Mouse (Mus musculus) neural tube, embryonic 11.5 days (tissue): Measurements from ENCODE around the gene Nav2. TPM values are rescaled to one million over a fixed set of nuclear protein-coding genes. Genes with fewer than 3 reads are reported as not detected.

Experiments
- ATAC-seq: fragments of 200-750 bp; cut with Nextera tagmentation; 2 replicates; pipeline ENCODE4 v1.8.0; 2017; ENCODE audit warnings: moderate number of reproducible peaks, mild to moderate bottlenecking, moderate TSS enrichment, moderate library complexity; ENCODE audit not compliant: insufficient read depth, low FRiP score, low TSS enrichment
- DNase-seq: peaks from one replicate; pipeline ENCODE4 v3.0.0-alpha.2; 2015; ENCODE audit warnings: low spot score
- H3K27ac ChIP-seq: fragments of 300-500 bp; sonication (generic); 2 replicates; pipeline ENCODE4 v1.5.1; 2014; ENCODE audit warnings: low read depth, mild to moderate bottlenecking, low read length
- H3K27me3 ChIP-seq: fragments of 300-500 bp; sonication (generic); 2 replicates; pipeline ENCODE4 v1.6.1; 2014; ENCODE audit warnings: mild to moderate bottlenecking, low read length, mixed read lengths; ENCODE audit not compliant: control insufficient read depth, insufficient read depth
- H3K36me3 ChIP-seq: fragments of 300-500 bp; sonication (generic); 2 replicates; pipeline ENCODE4 v1.6.1; 2014; ENCODE audit warnings: mild to moderate bottlenecking, low read length, moderate library complexity, mixed read lengths; ENCODE audit not compliant: control insufficient read depth, insufficient read depth
- H3K4me1 ChIP-seq: fragments of 300-500 bp; sonication (generic); 2 replicates; pipeline ENCODE4 v1.6.1; 2014; ENCODE audit warnings: low read length, mixed read lengths; ENCODE audit not compliant: control insufficient read depth, insufficient read depth
- H3K4me2 ChIP-seq: fragments of 300-500 bp; sonication (generic); 2 replicates; pipeline ENCODE4 v1.6.1; 2014; ENCODE audit warnings: low read depth, mild to moderate bottlenecking, moderate library complexity
- H3K4me3 ChIP-seq: fragments of 300-500 bp; sonication (generic); 2 replicates; pipeline ENCODE4 v1.5.1; 2014; ENCODE audit warnings: low read depth, low read length
- H3K9ac ChIP-seq: fragments of 300-500 bp; sonication (generic); 2 replicates; pipeline ENCODE4 v1.6.1; 2014; ENCODE audit warnings: mild to moderate bottlenecking, low read length
- H3K9me3 ChIP-seq: fragments of 300-500 bp; sonication (generic); 2 replicates; pipeline ENCODE4 v1.6.1; 2016; ENCODE audit warnings: low read length; ENCODE audit not compliant: control insufficient read depth
- WGBS: fragments of 180-500 bp; shearing (Covaris S2); extraction: QIAGEN DNeasy Blood & Tissue Kit; methylation state at CpG from one replicate; pipeline ENCODE4 v1.1.7; 2014; 5-methylcytosine and 5-hydroxymethylcytosine counted together
- polyA plus RNA-seq: library from polyadenylated mRNA; unstranded; fragments of >200 nt; fragmentation: Nextera tagmentation; extraction: Ambion mirVana; gene quantifications from 2 replicates; pipeline ENCODE4 v1.2.1, GENCODE M21; 2014

The Nav2 gene
- polyA plus RNA-seq, 1 experiment from 2014 or later: 19.2 TPM

DNA sequence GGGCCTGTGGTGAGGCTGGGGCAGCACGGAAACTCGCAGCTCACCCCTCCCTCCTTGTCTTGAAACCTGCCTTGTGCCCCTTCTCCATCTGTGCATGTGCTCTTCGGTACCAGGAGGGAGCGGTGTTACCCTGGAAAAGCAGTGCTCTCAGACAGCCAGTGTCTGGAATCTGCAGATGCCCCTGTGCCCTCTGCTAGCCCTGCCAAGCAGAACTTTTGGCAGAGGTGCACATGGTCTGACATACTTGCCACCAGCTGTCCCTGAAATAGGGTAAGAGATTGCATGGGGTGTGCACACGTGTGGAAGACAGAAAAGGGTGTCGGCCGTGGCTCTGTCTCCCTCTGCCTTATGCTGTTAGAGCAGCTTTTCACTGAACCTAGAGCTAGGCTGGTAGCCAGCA, 522.3 kb downstream of the Nav2 start:
- DNase-seq: no peak
- Histone ChIP-seq H3K36me3 (no peaks in the 10 kb centered on the region), H3K9me3 (no peaks in the 10 kb centered on the region), H3K27ac (no peak overlapping the region), H3K4me1 (no peaks in the 10 kb centered on the region), H3K9ac (no peak overlapping the region), H3K4me2 (no peak overlapping the region), H3K27me3 (no peaks in the 10 kb centered on the region), H3K4me3 (no peak overlapping the region)
- WGBS: 92% methylated on average over 7 of the region's 7 CpGs
- no peak for ATAC-seq

GRCm38 (mm10) chr7:49433945-49434344, 525.4 kb downstream of the Nav2 start:
- no peaks in the 10 kb centered on the region for H3K36me3 ChIP-seq
- H3K9ac ChIP-seq: no peak overlapping the region
- H3K27me3 ChIP-seq: no peaks in the 10 kb centered on the region
- H3K27ac ChIP-seq: no peak overlapping the region
- H3K4me3 ChIP-seq: no peak overlapping the region
- H3K4me1 ChIP-seq: no peaks in the 10 kb centered on the region
- ATAC-seq: no peak
- H3K4me2 ChIP-seq: no peak overlapping the region
- H3K9me3 ChIP-seq: no peaks in the 10 kb centered on the region
- no peak for DNase-seq

DNA sequence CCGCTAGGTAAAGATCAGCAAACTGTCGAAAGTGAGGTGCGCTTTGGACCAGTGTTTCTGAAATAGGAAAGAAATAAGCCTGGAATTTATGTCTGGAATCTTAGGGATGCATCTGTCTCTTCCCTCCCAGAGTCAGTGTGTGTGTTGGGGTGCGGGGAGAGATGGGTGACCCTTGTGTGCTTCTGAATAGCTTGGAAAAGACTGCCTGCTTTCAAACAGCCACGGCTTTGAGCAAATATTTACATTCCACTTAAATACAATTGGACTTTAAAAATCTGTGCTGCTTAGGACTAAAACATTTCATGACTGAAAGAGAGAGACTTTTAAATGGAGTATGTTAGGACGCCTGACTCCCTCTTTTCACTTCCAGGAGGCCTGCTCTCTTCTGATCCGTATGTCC, 528.0 kb downstream of the Nav2 start:
- H3K9ac ChIP-seq: no peak overlapping the region
- ATAC-seq (no peak), DNase-seq (no peak)
- WGBS: 79% methylated on average over 7 of the region's 7 CpGs
- no peaks in the 10 kb centered on the region for H3K9me3 ChIP-seq
- no peaks in the 10 kb centered on the region for H3K4me1 ChIP-seq
- no peak overlapping the region for H3K4me2 ChIP-seq
- no peaks in the 10 kb centered on the region for H3K27me3 ChIP-seq
- H3K4me3 ChIP-seq: no peak overlapping the region
- no peak overlapping the region for H3K27ac ChIP-seq
- H3K36me3 ChIP-seq: no peaks in the 10 kb centered on the region

GRCm38 (mm10) chr7:49437901-49438300, 529.4 kb downstream of the Nav2 start:
- Histone ChIP-seq H3K4me2 (no peak overlapping the region), H3K4me3 (no peak overlapping the region), H3K36me3 (no peaks in the 10 kb centered on the region), H3K9ac (no peak overlapping the region), H3K9me3 (no peaks in the 10 kb centered on the region), H3K27ac (no peak overlapping the region), H3K27me3 (no peaks in the 10 kb centered on the region), H3K4me1 (no peaks in the 10 kb centered on the region)
- DNase-seq: peak; percentile 65
- ATAC-seq: no peak
- 26% methylated on average over 11 of the region's 11 CpGs for WGBS

GRCm38 (mm10) chr7:49439136-49439535, 530.6 kb downstream of the Nav2 start:
- Histone ChIP-seq H3K4me2 (no peak overlapping the region), H3K4me1 (no peaks in the 10 kb centered on the region), H3K9ac (no peak overlapping the region), H3K27me3 (no peaks in the 10 kb centered on the region), H3K36me3 (no peaks in the 10 kb centered on the region), H3K27ac (no peak overlapping the region), H3K9me3 (no peaks in the 10 kb centered on the region), H3K4me3 (no peak overlapping the region)
- WGBS: 70% methylated on average over 2 of the region's 2 CpGs
- no peak for DNase-seq
- ATAC-seq: no peak

GRCm38 (mm10) chr7:49440333-49440969, 531.9 kb downstream of the Nav2 start:
- H3K4me1 ChIP-seq: no peaks in the 10 kb centered on the region
- no peak overlapping the region for H3K4me3 ChIP-seq
- H3K9me3 ChIP-seq: no peaks in the 10 kb centered on the region
- ATAC-seq: no peak
- WGBS: 90% methylated on average over 14 of the region's 14 CpGs
- no peak overlapping the region for H3K4me2 ChIP-seq
- no peaks in the 10 kb centered on the region for H3K27me3 ChIP-seq
- DNase-seq: no peak
- no peak overlapping the region for H3K27ac ChIP-seq
- no peaks in the 10 kb centered on the region for H3K36me3 ChIP-seq
- no peak overlapping the region for H3K9ac ChIP-seq

- Histone ChIP-seq H3K4me3 (no peak overlapping the region), H3K27ac (no peak overlapping the region), H3K4me1 (no peaks in the 10 kb centered on the region), H3K27me3 (no peaks in the 10 kb centered on the region), H3K9ac (no peak overlapping the region), H3K9me3 (no peaks in the 10 kb centered on the region), H3K36me3 (no peaks in the 10 kb centered on the region), H3K4me2 (no peak overlapping the region)
- DNase-seq (no peak), ATAC-seq (no peak)
- WGBS: 64% methylated on average over 8 of the region's 8 CpGs
Measured at GRCm38 (mm10) chr7:49442174-49442573, 533.7 kb downstream of the Nav2 start.

GRCm38 (mm10) chr7:49448580-49448979, 540.1 kb downstream of the Nav2 start:
- Histone ChIP-seq H3K9me3 (no peaks in the 10 kb centered on the region), H3K4me3 (no peak overlapping the region), H3K4me1 (no peaks in the 10 kb centered on the region), H3K4me2 (no peak overlapping the region), H3K9ac (no peak overlapping the region), H3K27me3 (no peaks in the 10 kb centered on the region), H3K36me3 (no peaks in the 10 kb centered on the region), H3K27ac (no peak overlapping the region)
- DNase-seq: no peak
- no peak for ATAC-seq
- 63% methylated on average over 3 of the region's 3 CpGs for WGBS

DNA sequence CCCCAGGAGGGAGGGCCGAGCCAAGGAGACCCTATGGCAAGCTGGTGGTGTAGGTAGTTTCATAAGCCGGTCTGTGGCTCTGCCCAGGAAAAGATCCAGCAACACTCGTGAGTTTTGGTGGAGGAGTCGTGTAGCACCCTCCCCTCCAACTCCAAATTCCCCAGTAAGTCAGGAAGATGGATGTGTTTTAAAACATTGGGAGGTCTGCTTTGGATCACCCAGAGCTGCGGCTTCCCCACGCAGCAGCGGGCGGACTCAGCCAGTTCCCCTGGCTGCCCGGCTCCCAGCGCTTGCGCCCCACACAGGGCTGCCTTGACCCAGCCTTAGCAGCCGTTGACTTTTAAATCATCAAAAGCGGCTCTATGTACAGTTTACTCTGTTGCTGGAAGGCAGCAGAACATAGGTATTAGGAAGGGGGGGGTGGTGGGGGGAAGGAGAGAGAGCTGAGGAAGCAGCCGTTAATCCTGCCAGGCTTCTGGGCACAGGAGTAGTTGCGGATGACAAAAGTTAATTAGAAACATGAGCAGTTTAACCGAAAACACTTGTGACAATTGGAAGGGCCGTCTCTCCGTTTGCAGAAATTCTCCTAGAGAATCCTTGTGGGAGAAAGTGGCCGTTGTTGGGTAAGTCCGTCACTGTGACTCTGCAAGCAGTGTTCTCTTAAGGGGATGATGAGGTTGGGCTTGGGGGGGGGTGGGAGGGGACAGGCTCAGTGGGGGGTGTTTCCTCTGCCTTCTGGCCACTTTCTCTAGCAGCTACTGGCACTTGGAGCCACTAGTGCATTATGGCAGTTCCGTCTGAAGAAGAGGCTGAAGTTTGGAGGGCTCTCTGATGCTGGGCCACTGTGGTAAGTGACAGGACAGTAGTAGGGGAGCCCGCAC, 542.0 kb downstream of the Nav2 start:
- H3K27ac ChIP-seq: 0 out of 2 replicates have a peak overlapping the region, but pooled peaks have one; percentile 6
- 22% methylated on average over 22 of the region's 22 CpGs for WGBS
- peak overlapping the region; percentile 12; the same call in 1 of the 2 replicates for H3K4me2 ChIP-seq

More for the DNA sequence above, 542.0 kb downstream of the Nav2 start:
- DNase-seq: peak; percentile 57
- no peaks in the 10 kb centered on the region for H3K4me1 ChIP-seq
- H3K36me3 ChIP-seq: no peaks in the 10 kb centered on the region
- no peak overlapping the region for H3K9ac ChIP-seq
- ATAC-seq: peak; percentile 45; the same call in 1 of the 2 replicates
- H3K4me3 ChIP-seq: no peak overlapping the region
- H3K9me3 ChIP-seq: no peaks in the 10 kb centered on the region
- no peaks in the 10 kb centered on the region for H3K27me3 ChIP-seq
